In genomic region chr2:172914018-172914417, GRCm38 (mm10) we compare ENCODE assay signal across 12 mouse cellular contexts. TPM values are rescaled to one million over a fixed set of nuclear protein-coding genes. Genes with fewer than 3 reads are reported as not detected.
DNase-seq lines count a peak whose midpoint lies in the region; ATAC-seq and TF ChIP-seq lines count a peak whose summit lies in the region.
"Had no signal": no experiment of that assay in that cellular context is flagged by ENCODE, and none has a peak within 500 bp of the region (broad histone marks: within the 10 kb centered on the region; RNA-seq: fewer than 3 reads in every experiment).

No protein-coding gene starts in this region.

- in situ Hi-C loops in ES-E14 (cut with MboI; ENCODE audit: low sequenced_read_pairs in 2 of 2, unreplicated experiment in 2 of 2), result no loop called here

- H3K36me3 ChIP-seq in ES-E14 (ENCODE audit: control insufficient read depth, insufficient read depth, low read length, poor library complexity, severe bottlenecking), result no peaks in the 10 kb centered on the region
- H3K36me3 ChIP-seq in heart, postnatal 0 days (replicated peaks; ENCODE audit: control insufficient read depth, insufficient read depth, low read length), result no peaks in the 10 kb centered on the region
- no peaks in the 10 kb centered on the region for H3K36me3 ChIP-seq in kidney, postnatal 0 days (ENCODE audit: insufficient read depth, low read length)
- no peaks in the 10 kb centered on the region for H3K36me3 ChIP-seq in stomach, postnatal 0 days (ENCODE audit: control insufficient read depth, insufficient read depth, low read length)
- H3K36me3 ChIP-seq: hindbrain, embryonic 12.5 days had no signal

- WGBS in heart, postnatal 0 days, result 61% methylated on average over 14 of the region's 14 CpGs
- 71% methylated on average over 14 of the region's 14 CpGs for WGBS in kidney, postnatal 0 days
- WGBS in stomach, postnatal 0 days, result 66% methylated on average over 14 of the region's 14 CpGs

- TF ChIP-seq CTCF in heart, postnatal 0 days (IDR thresholded peaks at IDR 0.05; ENCODE audit: low read depth), result peak; percentile 23; the same call in 1 of the 2 replicates
- peak; percentile 20; the same call in 1 of the 2 replicates for TF ChIP-seq CTCF in kidney, postnatal 0 days (IDR thresholded peaks at IDR 0.05; ENCODE audit: low read depth)
- no peak for TF ChIP-seq CTCF in stomach, postnatal 0 days (IDR thresholded peaks at IDR 0.05; ENCODE audit: low read depth)

- H3K27ac ChIP-seq in ES-E14 (ENCODE audit: insufficient read depth, low read depth, low read length, poor library complexity, severe bottlenecking), result no peak overlapping the region
- H3K27ac ChIP-seq in heart, postnatal 0 days (ENCODE audit: low read depth), result peak overlapping the region; percentile 65
- peak overlapping the region; percentile 50; the same call in 1 of the 2 replicates for H3K27ac ChIP-seq in kidney, postnatal 0 days
- no peak overlapping the region for H3K27ac ChIP-seq in stomach, postnatal 0 days (replicated peaks)
- H3K27ac ChIP-seq: hindbrain, embryonic 12.5 days had no signal

- peaks cover 5 to 8% of the 10 kb centered on the region in 2 experiments; a peak in 3 of 4 replicates for H3K4me1 ChIP-seq in ES-E14 (ENCODE audit: control insufficient read depth in 2 of 2, insufficient read depth in 2 of 2, low read length in 2 of 2, poor library complexity in 1 of 2)
- H3K4me1 ChIP-seq in heart, postnatal 0 days (ENCODE audit: control insufficient read depth, insufficient read depth), result peaks cover 25% of the 10 kb centered on the region; the same call in 1 of the 2 replicates
- H3K4me1 ChIP-seq in kidney, postnatal 0 days (replicated peaks; ENCODE audit: insufficient read depth, low read length), result no peaks in the 10 kb centered on the region
- H3K4me1 ChIP-seq in stomach, postnatal 0 days (replicated peaks; ENCODE audit: control insufficient read depth, insufficient read depth), result no peaks in the 10 kb centered on the region

- H3K27me3 ChIP-seq in heart, postnatal 0 days (ENCODE audit: control insufficient read depth, insufficient read depth, low read length), result no peaks in the 10 kb centered on the region
- H3K27me3 ChIP-seq in kidney, postnatal 0 days (ENCODE audit: insufficient read depth, low read length), result no peaks in the 10 kb centered on the region
- H3K27me3 ChIP-seq in stomach, postnatal 0 days (ENCODE audit: control insufficient read depth, insufficient read depth, low read length), result no peaks in the 10 kb centered on the region

- DNase-seq in ES-E14 (ENCODE audit: low read depth, low spot score), result no peak
- DNase-seq in heart, postnatal 0 days (ENCODE audit: low spot score), result peak; percentile 82
- DNase-seq in kidney, postnatal 0 days (ENCODE audit: low spot score), result no peak
- DNase-seq in stomach, postnatal 0 days (ENCODE audit: low spot score), result peak; percentile 44
- no peak for DNase-seq in cerebellum, adult 11-12 months
- no peak for DNase-seq in gastrocnemius, postnatal 25 days
- DNase-seq in gastrocnemius, postnatal 10 days, result no peak
- no peak for DNase-seq in right cerebral cortex, postnatal 10 days (ENCODE audit: low spot score in 2 of 2)
- DNase-seq: cerebellum, adult 11 months had no signal

- H3K4me2 ChIP-seq in heart, postnatal 0 days (ENCODE audit: low read depth, low read length), result no peak overlapping the region
- H3K4me2 ChIP-seq in kidney, postnatal 0 days (ENCODE audit: low read length), result no peak overlapping the region
- H3K4me2 ChIP-seq in stomach, postnatal 0 days (replicated peaks; ENCODE audit: low read depth), result no peak overlapping the region
- H3K4me2 ChIP-seq: hindbrain, embryonic 12.5 days had no signal

- no peaks in the 10 kb centered on the region for H3K9me3 ChIP-seq in ES-E14 (ENCODE audit: control insufficient read depth, insufficient read depth, low read depth, low read length)
- H3K9me3 ChIP-seq in heart, postnatal 0 days (replicated peaks; ENCODE audit: control insufficient read depth, low read length), result no peaks in the 10 kb centered on the region
- H3K9me3 ChIP-seq in kidney, postnatal 0 days (replicated peaks; ENCODE audit: low read length), result no peaks in the 10 kb centered on the region
- H3K9me3 ChIP-seq in stomach, postnatal 0 days (ENCODE audit: control insufficient read depth, low read length), result no peaks in the 10 kb centered on the region
- H3K9me3 ChIP-seq: hindbrain, embryonic 12.5 days; megakaryocyte, embryonic 14.5 days had no signal

- peak overlapping the region; percentile 0; the same call in 1 of the 2 replicates for H3K9ac ChIP-seq in ES-E14 (ENCODE audit: insufficient read depth, low read depth, low read length, poor library complexity, severe bottlenecking)
- H3K9ac ChIP-seq in heart, postnatal 0 days (replicated peaks; ENCODE audit: low read depth, low read length), result no peak overlapping the region
- H3K9ac ChIP-seq in kidney, postnatal 0 days (ENCODE audit: low read depth, low read length), result no peak overlapping the region
- no peak overlapping the region for H3K9ac ChIP-seq in stomach, postnatal 0 days (ENCODE audit: low read length)
- H3K9ac ChIP-seq: hindbrain, embryonic 12.5 days had no signal

- ATAC-seq in heart, postnatal 0 days (ENCODE audit: insufficient read depth, low read depth), result peak; percentile 88
- ATAC-seq in kidney, postnatal 0 days (replicated peaks; ENCODE audit: low FRiP score, low read depth), result peak; percentile 63
- ATAC-seq in stomach, postnatal 0 days (ENCODE audit: low FRiP score, low TSS enrichment), result peak; percentile 74

- TF ChIP-seq EP300 in heart, postnatal 0 days (IDR thresholded peaks at IDR 0.05; ENCODE audit: low read depth), result no peak
- TF ChIP-seq EP300 in stomach, postnatal 0 days (optimal IDR thresholded peaks at IDR 0.05), result no peak

- H3K4me3 ChIP-seq in ES-E14 (ENCODE audit: insufficient read depth in 1 of 2, low read depth in 1 of 2, low read length in 2 of 2, poor library complexity in 1 of 2, severe bottlenecking in 1 of 2), result peak overlapping the region; percentile 6 to 9; a peak in 3 of 4 replicates
- H3K4me3 ChIP-seq in heart, postnatal 0 days (ENCODE audit: low read depth, low read length), result no peak overlapping the region
- H3K4me3 ChIP-seq in kidney, postnatal 0 days (replicated peaks; ENCODE audit: low read depth, low read length), result no peak overlapping the region
- H3K4me3 ChIP-seq in stomach, postnatal 0 days (ENCODE audit: low read depth, low read length), result no peak overlapping the region
- H3K4me3 ChIP-seq: hindbrain, embryonic 12.5 days; megakaryocyte, embryonic 14.5 days had no signal

TF ChIP-seq in ES-E14, 5 proteins besides CTCF, POLR2A, EP300 and RAD21:
- TF ChIP-seq HCFC1 (IDR thresholded peaks at IDR 0.05; ENCODE audit: borderline replicate concordance, insufficient read depth, low read length) (no peak), ZNF384 (IDR thresholded peaks at IDR 0.05; ENCODE audit: low read depth, low read length) (no peak), ZC3H11A (IDR thresholded peaks at IDR 0.05; ENCODE audit: borderline replicate concordance, low read depth, low read length) (no peak), MAFK (IDR thresholded peaks at IDR 0.05; ENCODE audit: insufficient read depth, low read depth, low read length) (no peak), CHD2 (IDR thresholded peaks at IDR 0.05; ENCODE audit: low read depth, low read length) (no peak)

RNA-seq across cellular contexts. Expression of gene Bmp7, which starts 26.1 kb away (rescaled TPM):
- total RNA-seq in ES-E14 (2012; rRNA removed), result 1.4 and 2.3 TPM in 2 replicates
- total RNA-seq in heart, postnatal 0 days (2014; rRNA removed; ENCODE audit: low replicate concordance), result 51.3 and 60.3 TPM in 2 replicates
- polyA plus RNA-seq in heart, postnatal 0 days (2015; fragmentation: Nextera tagmentation; extraction: Ambion mirVana), result 11.8 TPM in 2 replicates
- 33.7 and 35.8 TPM in 2 replicates for polyA plus RNA-seq in kidney, postnatal 0 days (2015; fragmentation: Nextera tagmentation; extraction: Ambion mirVana)
- polyA plus RNA-seq in stomach, postnatal 0 days (2015; fragmentation: Nextera tagmentation; extraction: Ambion mirVana), result 8.2 and 8.9 TPM in 2 replicates
- 1 to 10 TPM in 1 of 2 experiments, under 1 TPM in 1; 0.87 to 1.8 TPM for total RNA-seq in gastrocnemius, postnatal 25 days (2021)
- 1 to 10 TPM; 1.6 to 2.4 TPM for total RNA-seq in gastrocnemius, postnatal 10 days (2021)
- total RNA-seq: neutrophil, adult 5-6 weeks had no signal

Comparison
In these comparisons a context has a peak if more than half of its experiments do, and no peak if none do; other contexts are left out.
1. DNase-seq: peak in heart, postnatal 0 days (single experiment) and stomach, postnatal 0 days (single experiment); none in ES-E14 (single experiment), kidney, postnatal 0 days (single experiment), cerebellum, adult 11-12 months (single experiment), gastrocnemius, postnatal 25 days (single experiment), gastrocnemius, postnatal 10 days (single experiment) and right cerebral cortex, postnatal 10 days (0 of 2).
2. H3K27ac ChIP-seq: peak in heart, postnatal 0 days (single experiment) and kidney, postnatal 0 days (single experiment); none in ES-E14 (single experiment) and stomach, postnatal 0 days (single experiment).
3. H3K4me3 ChIP-seq: peak in ES-E14 (2 of 2); none in heart, postnatal 0 days (single experiment), kidney, postnatal 0 days (single experiment) and stomach, postnatal 0 days (single experiment).
4. RNA of gene Bmp7, which starts 26.1 kb away (total RNA-seq): 51.3 to 60.3 TPM in heart, postnatal 0 days; 1.6 to 2.4 TPM in gastrocnemius, postnatal 10 days, 0.87 to 1.8 TPM in gastrocnemius, postnatal 25 days and 1.4 to 2.3 TPM in ES-E14; every median in the first group is over 10 times any median in the second.
5. Peak in every context shown above with its lines, with median percentiles within 50 percentile points of each other: ATAC-seq.